Mouse (Mus musculus): ENCODE measurements around the gene Mical2. TPM values are rescaled to one million over a fixed set of nuclear protein-coding genes. Genes with fewer than 3 reads are reported as not detected.
A peak's percentile ranks its signal among the peaks of the same experiment; 100 is the strongest.

Mical2 gene
- total RNA-seq, 2 experiments from 2014 or later: 573 to 577 TPM

DNA sequence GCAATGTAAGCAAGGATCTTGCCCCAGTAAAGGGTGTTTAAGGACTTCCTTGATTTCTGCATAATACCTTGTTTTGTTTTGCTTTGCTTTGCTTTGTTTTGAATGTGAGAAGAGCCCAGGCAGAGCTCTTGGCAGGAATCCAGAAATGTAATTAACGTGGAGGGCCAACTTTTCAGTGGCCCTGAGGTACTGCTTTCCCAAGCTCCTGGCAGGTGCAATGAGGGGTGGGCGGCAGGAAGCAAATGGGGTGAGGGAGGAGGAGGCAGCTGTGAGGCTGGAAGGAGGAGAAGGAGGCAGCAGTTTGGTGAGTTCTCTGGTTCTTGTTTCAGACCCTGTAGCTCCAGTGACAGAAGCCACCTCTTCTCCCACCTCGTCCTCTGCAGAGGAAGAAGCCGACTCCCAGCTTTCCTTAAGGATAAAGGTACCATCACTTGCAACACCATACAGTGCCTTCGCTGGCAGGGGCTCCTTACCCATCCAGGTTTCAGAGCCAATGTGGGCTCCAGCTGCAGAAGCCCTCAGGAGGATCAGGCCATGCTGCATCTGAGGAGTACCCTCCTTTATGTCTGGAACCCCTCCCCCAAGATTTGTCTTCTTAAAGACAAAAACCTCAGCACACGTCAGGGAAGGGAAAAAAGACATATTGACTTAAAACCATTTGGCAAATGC, 165.4 kb downstream of the Mical2 start:
- DNase-seq (ENCODE audit: low spot score in 2 of 2): no peak

DNA sequence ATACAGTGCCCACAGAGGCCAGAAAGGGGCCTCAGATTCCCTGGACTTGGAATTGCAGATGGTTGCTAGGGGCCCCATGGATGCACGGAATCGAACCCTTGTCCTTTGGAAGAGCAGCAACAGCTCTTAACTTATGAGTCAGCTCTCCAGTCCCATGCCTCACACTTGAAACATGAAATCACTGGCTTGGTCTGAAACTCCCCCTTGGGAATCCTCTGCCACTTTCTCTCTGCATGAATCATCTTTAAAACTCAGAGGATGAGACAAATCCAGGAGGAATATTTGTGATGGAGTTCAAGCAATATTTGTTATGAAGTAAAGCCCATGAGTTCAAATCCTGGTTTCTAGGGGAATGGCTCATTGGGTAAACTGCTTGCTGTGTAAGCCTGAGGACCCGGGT, 172.1 kb downstream of the Mical2 start:
- no peak for DNase-seq (ENCODE audit: low spot score in 2 of 2)

DNA sequence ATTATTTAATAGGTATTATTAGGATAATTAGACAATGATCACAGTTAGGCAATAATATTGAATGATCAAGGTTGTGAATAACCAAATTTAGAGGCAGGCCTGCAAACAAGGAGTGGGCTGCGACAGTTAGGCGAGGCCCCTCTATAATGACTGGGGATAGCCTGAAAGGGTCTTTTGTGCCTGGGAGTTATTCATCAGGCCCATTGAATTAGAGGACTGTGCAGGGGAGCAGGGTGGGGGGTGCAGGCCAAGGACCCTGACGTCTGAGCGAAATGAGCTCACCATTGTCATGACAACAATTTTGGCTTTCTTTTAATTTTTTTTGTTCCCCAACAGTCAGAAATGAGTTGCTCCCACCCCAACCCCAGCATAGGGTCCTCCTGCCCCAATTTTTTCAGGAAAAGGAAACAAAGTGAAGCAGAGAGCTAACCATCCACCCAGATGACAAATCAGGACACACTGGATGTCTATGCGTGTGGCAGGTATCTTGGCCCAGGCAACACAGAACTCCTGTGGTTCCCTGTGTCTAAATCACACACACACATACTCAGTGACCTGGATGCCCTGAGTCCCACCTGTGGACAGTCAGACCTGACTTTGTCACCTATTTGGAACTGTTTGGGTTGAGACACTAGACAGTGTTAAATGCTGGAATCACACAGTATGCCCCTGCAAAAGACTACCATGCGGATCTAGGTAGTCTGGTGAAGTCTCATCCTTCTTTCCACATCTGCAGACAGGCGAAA, 173.9 kb downstream of the Mical2 start:
- DNase-seq (ENCODE audit: low spot score in 2 of 2): peak in 1 of 2 experiments; percentile 16

DNA sequence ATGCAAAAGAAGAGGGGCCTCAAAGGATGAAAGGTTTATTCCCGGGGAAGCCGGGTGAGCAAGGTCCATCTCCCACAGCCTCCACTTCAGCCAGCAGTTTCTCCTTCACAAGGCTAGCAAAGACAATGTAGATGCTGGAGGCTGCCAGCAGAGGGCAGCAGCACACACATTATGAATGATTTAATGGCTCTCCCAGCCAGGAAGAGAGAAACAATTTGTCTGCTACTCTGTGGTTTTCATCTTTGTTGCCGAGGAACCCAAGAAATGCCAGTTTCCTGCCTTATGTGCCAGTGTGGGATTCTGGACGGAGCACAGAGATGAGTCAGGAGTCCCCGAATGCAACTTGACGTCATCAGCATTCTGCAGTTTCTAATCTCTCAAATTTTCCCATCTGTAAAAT, 174.5 kb downstream of the Mical2 start:
- DNase-seq (ENCODE audit: low spot score in 2 of 2): peak; percentile 64 to 76

DNA sequence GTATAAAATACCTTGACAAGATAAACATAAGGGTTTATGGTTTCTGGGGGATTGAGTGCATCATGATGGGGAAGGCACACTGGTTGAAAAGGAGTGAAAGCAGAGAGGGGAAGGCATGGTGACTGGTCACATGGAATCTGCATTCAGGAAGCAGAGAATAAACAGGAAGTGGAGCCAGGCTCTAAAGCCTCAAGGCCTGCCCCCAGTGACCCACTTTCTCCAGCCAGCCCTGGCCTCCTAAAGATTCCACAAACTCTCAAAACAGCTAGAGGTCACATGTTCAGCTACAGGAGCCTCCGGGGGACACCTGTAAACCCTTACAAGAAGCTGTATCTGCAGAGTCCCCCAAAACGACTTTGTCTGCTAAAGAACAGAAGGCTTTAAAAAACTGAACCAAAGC, 179.4 kb downstream of the Mical2 start:
- no peak for DNase-seq (ENCODE audit: low spot score in 2 of 2)

DNA sequence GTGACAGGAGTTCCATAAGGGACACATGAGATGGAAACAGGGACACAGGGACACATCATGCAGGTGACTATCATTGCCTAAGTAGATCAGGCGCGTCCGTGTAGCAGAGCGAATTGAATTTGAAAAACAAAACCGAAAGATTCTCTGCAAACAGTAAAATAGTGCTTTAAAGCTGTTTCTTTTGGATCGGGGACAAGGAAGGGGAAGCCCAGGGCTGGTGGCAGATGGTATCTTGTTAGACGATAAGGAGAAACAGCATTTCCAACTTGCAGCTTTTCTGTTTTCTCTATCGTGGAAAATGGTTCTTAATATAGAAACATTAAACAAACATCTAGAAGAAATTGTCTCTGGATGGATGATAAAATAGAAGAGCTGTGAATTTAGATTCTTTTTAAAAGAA, 179.9 kb downstream of the Mical2 start:
- DNase-seq (ENCODE audit: low spot score in 2 of 2): peak; percentile 40 to 52

DNA sequence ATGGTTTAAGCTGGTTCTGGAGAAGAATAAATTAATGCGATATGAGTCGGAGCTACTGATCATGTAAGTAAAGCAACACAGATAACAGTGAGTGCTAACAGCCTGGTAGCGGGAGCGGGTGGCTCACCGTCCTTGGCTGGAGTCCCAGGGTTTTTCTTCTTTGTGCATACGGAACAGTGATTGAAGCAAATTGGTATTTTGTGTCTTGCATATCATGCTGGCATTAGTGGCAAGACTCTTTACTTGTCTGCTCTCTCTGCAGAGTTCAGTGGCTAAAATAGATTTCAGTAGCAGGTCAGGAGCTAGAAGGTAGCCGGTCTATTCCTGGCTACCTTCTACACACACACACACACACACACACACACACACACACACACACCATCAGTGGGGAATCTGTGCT, 181.9 kb downstream of the Mical2 start:
- DNase-seq (ENCODE audit: low spot score in 2 of 2): peak in 1 of 2 experiments; percentile 67

DNA sequence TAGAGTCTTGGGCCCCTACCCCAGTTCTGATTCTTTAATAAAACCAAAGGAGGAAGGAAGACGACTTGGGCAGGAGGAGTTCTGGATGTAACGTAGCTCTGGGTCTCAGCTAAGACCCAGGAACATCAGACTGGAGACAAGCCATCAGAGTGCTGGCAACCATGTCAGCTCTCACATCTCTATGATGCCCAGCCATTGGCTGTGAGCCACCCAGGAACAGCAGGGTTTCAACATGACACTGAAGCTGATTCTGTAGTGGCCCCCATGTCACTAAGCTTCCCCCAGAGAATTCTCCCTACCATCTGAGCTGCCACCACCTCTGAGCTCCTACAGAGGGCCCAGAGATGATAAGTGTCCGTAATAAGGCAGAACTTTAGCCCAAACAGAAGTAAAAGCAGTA, 184.3 kb downstream of the Mical2 start:
- no peak for DNase-seq (ENCODE audit: low spot score in 2 of 2)

DNA sequence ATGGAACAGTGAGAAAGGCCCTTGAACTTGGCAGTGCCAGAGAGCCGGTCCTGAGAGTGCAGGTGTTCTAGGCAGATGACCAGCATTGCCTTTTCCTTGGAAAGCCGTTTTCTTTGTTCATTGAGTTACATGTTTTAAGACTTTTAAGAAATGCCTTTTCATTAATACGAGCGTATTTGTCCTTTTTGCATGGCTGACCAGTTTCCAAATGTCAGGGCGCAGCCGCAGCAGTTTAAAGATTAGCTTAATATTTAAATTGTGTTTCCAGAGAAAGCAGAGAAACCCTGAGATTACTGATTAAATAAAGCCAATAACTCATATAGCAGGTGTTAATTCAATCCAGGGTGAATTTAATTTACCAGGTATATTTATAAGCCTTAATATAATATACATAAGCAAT, 187.6 kb downstream of the Mical2 start:
- DNase-seq (ENCODE audit: low spot score in 2 of 2): no peak

DNA sequence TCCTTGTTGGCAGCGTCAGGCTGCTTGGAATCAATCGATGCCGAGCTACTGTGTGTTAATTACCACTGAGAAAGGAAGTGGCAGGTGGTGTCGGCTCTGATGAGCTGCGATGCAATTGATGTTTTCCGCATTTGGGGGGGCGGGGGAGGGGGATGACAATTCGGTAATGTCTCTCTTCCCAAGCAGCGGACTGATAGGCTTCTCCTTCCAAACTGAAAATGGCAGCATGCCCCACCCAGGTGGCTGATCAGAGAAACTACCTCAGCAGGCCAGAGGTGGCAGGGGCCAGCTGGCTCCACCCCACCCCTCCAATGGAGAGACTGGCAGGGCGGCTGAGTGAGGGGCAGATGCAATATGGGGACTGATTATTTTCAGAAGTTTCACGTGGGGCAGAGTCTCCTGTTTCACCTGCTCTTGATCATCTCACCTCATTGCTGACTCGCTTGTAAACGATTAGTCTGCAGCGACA, 190.4 kb downstream of the Mical2 start:
- peak in 1 of 2 experiments; percentile 13 for DNase-seq (ENCODE audit: low spot score in 2 of 2)

DNA sequence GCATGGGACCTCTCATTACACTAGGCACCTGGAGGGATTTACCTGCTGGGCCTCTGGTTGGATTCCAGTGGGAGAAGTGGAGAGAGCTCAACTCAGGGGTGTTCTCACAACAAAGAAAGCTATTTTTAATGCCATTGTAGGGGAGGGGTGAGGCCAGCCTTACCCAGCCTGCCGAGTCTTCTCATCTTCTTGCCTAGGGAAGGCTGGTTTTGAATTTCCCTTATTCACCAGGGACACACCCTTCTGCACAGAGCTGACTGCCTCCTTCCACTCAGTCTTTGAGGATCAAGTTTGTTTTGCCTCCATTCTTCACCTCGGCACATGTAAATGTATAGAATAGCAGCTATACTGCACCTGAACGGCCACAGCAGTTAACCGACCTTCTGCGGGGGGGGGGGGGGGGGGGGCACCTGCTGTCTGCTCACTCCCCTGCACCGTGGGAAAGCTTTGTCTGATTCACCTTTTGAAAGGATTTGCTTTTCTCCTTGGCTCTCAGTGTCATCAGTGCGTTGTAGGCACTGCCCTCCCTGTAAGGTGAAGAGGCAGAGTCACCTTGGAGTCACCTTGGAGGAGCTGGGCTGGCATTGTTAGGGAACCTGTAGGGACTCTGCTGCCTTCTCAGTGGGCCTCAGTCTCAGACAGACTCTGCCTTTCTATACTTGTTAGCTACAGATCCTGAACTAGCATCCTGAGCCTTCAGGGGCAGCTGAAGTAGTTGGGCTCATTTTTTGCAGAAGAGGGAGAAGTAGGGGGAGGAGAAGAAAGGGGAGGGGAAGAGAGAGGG, 191.3 kb downstream of the Mical2 start:
- DNase-seq (ENCODE audit: low spot score in 2 of 2): no peak

DNA sequence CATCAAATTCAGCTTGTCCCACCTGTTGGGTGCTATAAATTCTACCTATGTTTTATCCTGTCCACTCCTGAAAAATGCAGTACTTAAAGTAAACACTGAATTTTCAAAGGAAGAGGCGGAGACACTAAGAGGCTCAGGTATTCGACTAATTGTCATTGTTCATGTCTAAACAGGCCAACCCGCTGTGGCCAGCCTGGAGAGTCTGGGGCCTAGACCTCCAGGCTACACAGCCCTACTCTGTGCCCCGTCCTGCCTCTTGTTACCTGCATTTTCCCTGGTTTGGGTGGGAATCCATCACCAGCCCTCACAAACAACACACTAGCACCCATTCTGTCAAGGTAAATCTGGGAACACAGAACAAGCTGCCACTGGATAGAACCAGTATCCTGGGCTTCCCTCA, 191.9 kb downstream of the Mical2 start:
- no peak for DNase-seq (ENCODE audit: low spot score in 2 of 2)

DNA sequence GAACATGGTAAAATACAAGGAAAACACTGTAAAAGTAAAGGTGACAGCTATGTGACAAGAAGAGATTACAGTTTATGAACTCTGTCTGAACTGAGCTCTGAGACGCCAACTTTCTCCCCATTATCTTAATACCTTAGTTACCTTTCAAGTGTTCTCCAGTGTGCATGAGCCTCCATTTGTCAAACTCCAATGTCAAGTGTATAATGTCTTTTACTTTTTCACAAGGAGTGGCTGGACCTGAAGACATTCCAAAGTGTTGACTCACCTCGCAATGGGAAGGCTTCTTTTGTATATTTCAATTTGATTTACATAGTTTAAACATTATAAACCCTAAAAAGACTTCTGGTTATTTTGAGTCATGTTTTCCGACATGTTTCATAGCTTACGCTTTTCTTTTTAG, 197.8 kb downstream of the Mical2 start:
- DNase-seq (ENCODE audit: low spot score in 2 of 2): no peak

DNA sequence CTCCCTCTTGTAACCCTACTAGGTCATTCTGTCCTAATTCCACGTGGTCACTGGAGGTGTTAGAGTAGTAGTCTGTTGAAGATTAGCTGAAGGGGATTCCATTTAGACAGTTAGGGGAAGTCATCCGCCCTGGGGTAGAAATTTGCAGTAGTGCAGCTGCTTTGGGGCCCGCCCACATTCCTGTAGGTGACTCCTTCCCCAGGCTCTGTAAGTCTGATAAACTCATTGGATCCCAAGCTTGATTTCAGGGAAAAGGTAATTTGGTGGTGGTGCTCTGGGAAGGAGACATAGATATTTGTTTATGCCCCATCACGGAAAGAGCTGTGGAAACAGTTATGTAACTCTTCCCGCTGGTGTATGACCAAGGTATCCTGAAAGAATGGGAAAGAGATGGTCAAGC, 201.2 kb downstream of the Mical2 start:
- no peak for DNase-seq (ENCODE audit: low spot score in 2 of 2)

DNA sequence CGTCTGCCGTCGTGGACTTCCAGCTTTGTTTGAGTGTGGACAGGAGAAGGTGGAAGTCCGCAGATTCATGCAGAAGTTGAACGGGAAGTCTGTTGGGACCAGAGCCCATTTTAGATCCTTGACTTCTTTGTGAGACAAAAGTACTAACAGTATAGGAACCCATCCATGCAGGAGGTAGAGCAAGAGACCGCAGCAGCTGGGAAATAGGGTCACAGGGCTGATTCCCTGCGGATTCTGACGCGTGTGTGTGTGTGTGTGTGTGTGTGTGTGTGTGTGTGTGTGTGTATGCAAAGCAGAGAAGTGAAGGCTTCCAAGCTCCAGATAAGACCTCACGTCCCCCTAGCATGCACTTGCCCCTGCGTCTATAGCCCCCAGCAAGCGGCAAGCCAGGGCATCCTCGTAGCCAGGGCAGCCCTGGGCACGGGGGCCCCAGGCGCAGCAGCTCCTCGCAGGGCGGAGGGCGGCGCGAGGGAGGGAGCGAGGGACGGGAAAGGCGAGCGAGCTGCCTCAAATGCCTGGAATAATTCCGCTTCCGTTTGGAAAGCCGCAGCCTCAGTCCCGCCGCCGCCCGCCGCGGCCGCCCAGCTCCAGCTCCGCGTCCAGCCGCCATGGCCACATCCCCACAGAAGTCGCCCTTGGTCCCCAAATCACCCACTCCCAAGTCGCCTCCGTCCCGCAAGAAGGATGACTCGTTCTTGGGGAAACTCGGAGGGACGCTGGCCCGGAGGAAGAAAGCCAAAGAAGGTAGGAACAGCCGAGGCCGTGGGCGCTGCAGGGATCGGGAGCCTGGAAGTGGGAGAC, 201.9 kb downstream of the Mical2 start, which contains the start of gene Parva:
Gene Parva (plus strand): TSS at position 149 of the 801 bp plus-strand sequence.
- DNase-seq (ENCODE audit: low spot score in 2 of 2): peak; percentile 43 to 65

DNA sequence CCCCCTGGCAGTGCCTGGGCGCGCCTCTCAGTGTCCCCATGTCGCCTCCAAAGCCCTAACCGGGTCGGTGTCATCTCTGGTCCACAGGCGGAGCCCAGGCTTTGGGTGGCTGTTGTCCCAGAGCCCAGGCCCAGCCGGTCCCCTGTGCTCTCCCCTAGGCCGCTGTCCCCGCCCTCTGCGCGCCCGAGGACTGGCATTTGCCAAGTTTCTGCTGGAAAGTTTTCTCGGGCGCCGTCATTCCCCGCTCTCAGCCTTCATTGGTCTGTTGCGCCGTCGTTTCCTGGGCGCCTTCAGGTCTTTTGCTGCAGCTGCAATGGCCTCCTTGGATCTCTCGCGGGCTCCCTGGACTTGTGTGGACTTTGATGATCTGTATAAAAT, 202.5 kb downstream of the Mical2 start:
- DNase-seq (ENCODE audit: low spot score in 2 of 2): peak in 1 of 2 experiments; percentile 73

DNA sequence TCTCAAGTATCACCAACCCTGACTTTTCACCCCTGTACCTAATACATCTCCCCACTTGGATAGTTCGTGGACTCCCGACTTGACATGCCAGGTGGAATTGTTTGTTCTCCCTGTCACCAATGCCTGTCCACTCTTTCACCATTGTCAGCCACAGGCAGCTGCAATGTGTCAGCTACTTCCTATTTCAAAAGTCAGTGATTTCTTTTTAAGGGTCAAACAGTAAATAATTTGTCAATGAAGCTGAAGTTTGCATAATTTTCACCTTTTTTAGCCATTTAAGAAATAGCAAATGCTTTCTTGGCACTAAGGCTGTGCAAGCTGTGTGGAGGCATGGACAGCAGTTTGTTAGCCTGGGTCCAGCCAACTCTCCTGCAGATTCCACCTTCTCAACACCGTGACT, 214.2 kb downstream of the Mical2 start:
- DNase-seq (ENCODE audit: low spot score in 2 of 2): no peak

DNA sequence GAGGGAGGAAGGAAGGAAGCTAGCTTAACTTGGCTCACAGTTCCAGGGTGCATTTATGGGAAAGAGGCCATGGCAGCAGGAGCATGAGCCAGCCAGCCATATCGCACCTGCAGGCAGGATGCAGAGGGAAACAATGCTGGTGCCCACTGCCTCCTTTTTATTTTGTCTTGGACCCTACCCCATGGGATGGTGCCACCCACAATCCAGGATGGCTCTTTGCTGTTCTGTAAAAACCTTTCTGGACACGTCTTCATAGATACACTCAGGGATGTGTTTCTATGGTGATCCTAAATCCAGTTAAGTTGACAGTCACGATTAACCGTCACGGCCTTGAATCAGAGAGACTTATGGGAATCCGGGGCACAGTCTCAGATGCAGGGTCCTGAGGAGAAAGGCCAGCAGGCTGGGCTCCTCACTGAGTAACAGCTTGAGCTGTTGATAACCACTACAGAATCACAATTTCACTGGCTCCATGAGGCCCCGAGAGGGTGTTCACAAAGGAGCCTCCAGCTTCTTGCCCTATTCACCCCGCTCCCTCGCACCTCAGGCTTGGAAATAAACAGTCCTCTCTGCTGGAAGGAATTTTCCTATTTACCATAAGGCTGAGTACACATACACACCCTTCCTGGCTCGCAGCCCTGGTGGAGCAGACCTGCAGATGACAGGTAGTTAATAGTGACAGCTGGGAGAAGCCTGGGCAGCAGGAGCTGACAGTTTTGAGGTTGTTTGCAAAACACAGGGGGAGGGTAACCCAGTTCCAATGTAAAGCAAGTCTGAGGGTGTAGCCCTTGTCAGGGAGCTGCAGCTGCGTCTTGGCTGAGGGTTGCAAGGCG, 218.7 kb downstream of the Mical2 start:
- no peak for DNase-seq (ENCODE audit: low spot score in 2 of 2)

DNA sequence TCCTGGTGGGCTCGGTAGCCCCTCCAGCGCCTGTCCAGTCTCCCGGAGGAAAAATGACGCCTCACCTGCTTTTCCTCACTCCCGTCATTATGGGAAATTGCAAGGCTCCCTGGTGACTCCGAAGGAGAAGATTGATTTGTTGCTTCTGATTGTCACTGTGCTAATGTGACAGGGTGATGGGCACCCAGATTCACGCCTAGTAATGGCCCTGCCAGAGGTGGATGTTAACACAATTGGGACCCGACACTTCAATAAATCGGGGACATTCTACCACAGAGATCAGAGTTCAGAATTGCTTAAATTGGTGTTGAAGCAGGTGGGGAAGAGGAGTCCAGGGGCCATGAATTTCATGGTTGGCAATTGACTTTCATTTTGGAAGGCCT, 219.3 kb downstream of the Mical2 start:
- no peak for DNase-seq (ENCODE audit: low spot score in 2 of 2)

DNA sequence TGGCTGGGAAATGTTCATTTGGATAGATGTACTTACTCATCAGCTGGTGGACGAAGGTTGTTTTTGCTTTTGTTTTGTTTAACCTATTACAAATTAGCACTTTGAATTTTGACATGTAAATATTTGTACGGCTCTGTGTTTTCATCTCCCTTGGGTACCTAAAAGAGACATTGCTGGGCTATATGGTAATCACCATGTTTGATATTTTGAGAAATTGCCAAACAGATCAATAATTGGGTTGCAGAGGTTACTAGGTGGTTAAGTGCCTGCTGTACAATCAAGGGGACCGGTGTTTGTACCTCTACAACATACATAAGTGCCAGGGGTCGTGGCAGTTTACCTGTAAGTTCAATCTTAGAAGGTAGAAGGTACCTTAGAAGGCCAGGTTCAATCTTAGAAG, 220.8 kb downstream of the Mical2 start:
- no peak for DNase-seq (ENCODE audit: low spot score in 2 of 2)

Measured in layer of hippocampus, postnatal 14 days (tissue).